Mouse (Mus musculus): ENCODE measurements around the gene Nt5c.
"Not testable (repeated sequence)": the region's sequence is repeated elsewhere in the genome, so short reads cannot be mapped to it uniquely, and the experiment has no call there.

Nt5c gene

GRCm38 (mm10) chr11:115509773-115510506, 18.3 kb upstream of the Nt5c start:
- DNase-seq = peak; percentile 93

GRCm38 (mm10) chr11:115508061-115508460, 16.4 kb upstream of the Nt5c start:
- peak; percentile 71 for DNase-seq

- no peak for DNase-seq
Measured at GRCm38 (mm10) chr11:115506586-115506985, 14.9 kb upstream of the Nt5c start.

- no peak for DNase-seq
Measured at GRCm38 (mm10) chr11:115502636-115503035, 11.0 kb upstream of the Nt5c start.

GRCm38 (mm10) chr11:115496559-115496958, 4.9 kb upstream of the Nt5c start:
- not testable (repeated sequence) for DNase-seq

GRCm38 (mm10) chr11:115492387-115492786, 725 bp upstream of the Nt5c start:
- no peak for DNase-seq

- DNase-seq = peak; percentile 94
Measured at GRCm38 (mm10) chr11:115490441-115491355, 964 bp downstream of the Nt5c start.

- peak; percentile 92 for DNase-seq
Measured at GRCm38 (mm10) chr11:115488551-115489104, 3.0 kb downstream of the Nt5c start.

- DNase-seq = no peak
Measured at GRCm38 (mm10) chr11:115485155-115485554, 6.5 kb downstream of the Nt5c start.

GRCm38 (mm10) chr11:115483726-115484125, 7.9 kb downstream of the Nt5c start:
- peak; percentile 91 for DNase-seq

- peak; percentile 91 for DNase-seq
Measured at GRCm38 (mm10) chr11:115483278-115483677, 8.4 kb downstream of the Nt5c start.

- no peak for DNase-seq
Measured at GRCm38 (mm10) chr11:115481553-115482259, 10.0 kb downstream of the Nt5c start.

- DNase-seq = no peak
Measured at GRCm38 (mm10) chr11:115478296-115478938, 13.2 kb downstream of the Nt5c start.

- DNase-seq = not testable (repeated sequence)
Measured at GRCm38 (mm10) chr11:115477388-115477787, 14.3 kb downstream of the Nt5c start.

- DNase-seq = not testable (repeated sequence)
Measured at GRCm38 (mm10) chr11:115476630-115477029, 15.0 kb downstream of the Nt5c start.

GRCm38 (mm10) chr11:115475758-115476237, 15.9 kb downstream of the Nt5c start:
- DNase-seq = no peak

GRCm38 (mm10) chr11:115475025-115475757, 16.5 kb downstream of the Nt5c start, which contains the start of gene Armc7:
Armc7 (plus strand) TSS chr11:115475667.
- DNase-seq = peak; percentile 100

GRCm38 (mm10) chr11:115473626-115474275, 17.9 kb downstream of the Nt5c start:
- DNase-seq = peak; percentile 99

GRCm38 (mm10) chr11:115472183-115472582, 19.5 kb downstream of the Nt5c start:
- DNase-seq = peak; percentile 97

- peak; percentile 82 for DNase-seq
Measured at GRCm38 (mm10) chr11:115467217-115467618, 24.4 kb downstream of the Nt5c start.

GRCm38 (mm10) chr11:115464851-115465250, 26.8 kb downstream of the Nt5c start:
- DNase-seq = peak; percentile 86

Data from heart, adult 11 months (tissue).